Mouse (Mus musculus) embryonic fibroblast, embryonic 13.5 days (primary cell): ENCODE results near the gene Ostf1.

ENCODE experiments used
- CTCF ChIP-seq: IDR thresholded peaks from 2 replicates; pipeline ENCODE4 v1.5.1; 2011; ENCODE audit warnings: mild to moderate bottlenecking, control low read depth, low read length, moderate library complexity, borderline replicate concordance; ENCODE audit not compliant: insufficient read depth
- POLR2A ChIP-seq: IDR thresholded peaks from 2 replicates; pipeline ENCODE4 v1.6.1; 2011; ENCODE audit warnings: low read depth, mild to moderate bottlenecking, control low read depth, low read length, moderate library complexity

- TF ChIP-seq POLR2A, result no peak
- no peak for TF ChIP-seq CTCF
Measured at GRCm38 (mm10) chr19:18588243-18588642, 43.4 kb downstream of the Ostf1 start.
